Mouse (Mus musculus): ENCODE measurements around the gene Gpc1.

The Gpc1 gene

GRCm38 (mm10) chr1:92831188-92832001 is at the start of gene Gpc1:
Gpc1 (plus strand) TSS chr1:92831645.
- DNase-seq = peak; percentile 94 to 96

- no peak for DNase-seq
Measured at GRCm38 (mm10) chr1:92781862-92782261, 49.6 kb upstream of the Gpc1 start.

DNA sequence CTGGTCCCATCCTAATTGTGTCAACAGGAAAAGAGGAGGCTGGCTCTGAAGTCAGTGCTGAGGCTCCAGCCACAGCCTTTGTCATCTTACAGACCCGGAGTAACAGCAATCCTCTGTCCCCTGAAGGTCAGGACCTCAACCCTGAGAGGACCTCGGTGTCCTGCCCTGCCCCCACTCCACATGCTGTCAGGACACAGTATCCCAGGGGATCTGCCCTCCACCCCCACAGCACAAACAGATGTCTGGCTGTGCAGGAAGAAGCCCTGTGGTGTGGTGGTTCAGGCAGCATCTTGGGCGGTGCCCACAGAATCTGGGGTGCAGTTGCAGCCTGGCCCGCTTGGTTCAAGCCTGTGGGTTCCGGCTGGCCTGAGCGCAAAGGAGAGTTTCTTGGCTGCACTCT is 48.9 kb upstream of the Gpc1 start:
- no peak for DNase-seq

GRCm38 (mm10) chr1:92787221-92787620 is 44.2 kb upstream of the Gpc1 start:
- DNase-seq = peak; percentile 27 to 52

- DNase-seq = no peak
Measured at GRCm38 (mm10) chr1:92788049-92788448, 43.4 kb upstream of the Gpc1 start.

DNA sequence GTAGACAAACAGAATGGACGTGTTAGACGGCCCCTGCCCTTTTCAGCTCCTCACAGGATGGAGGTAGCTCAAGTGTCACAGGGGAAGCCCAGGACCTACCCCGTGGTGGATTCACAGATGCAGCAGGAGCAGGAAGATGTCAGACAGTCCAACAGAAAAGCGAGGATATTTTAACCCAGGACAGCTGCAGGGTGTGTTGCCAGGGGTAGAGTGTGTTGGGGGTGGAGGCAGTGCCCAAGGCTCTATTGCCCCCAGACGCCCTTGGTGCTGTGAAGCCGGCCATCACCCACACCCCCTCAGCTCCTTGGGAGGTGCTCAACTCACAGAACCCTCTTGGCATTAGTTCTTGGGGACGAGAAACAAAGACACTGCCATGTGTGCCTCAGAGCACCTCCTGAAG is 40.8 kb upstream of the Gpc1 start:
- no peak for DNase-seq

GRCm38 (mm10) chr1:92791070-92791831 is 40.2 kb upstream of the Gpc1 start:
- DNase-seq = no peak

DNA sequence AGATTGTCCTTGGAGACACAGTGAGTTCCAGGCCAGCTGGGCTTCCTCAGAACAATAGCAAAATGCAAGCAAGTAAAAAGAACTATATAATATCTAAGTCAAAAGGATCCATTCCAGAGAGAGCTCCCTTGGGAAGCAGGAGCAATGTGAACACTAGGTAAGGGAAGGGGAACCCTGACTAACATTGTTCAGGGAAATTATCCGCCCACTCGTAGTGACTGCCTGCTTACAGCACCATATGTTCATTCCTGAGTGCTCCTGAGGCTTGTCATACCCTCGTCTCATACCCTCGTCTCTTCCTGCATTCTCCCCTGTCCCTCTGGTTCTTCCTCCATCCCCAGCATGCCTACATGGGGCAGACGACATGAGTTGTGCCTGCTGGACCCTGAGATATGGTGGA is 37.7 kb upstream of the Gpc1 start:
- no peak for DNase-seq

GRCm38 (mm10) chr1:92798425-92798824 is 33.0 kb upstream of the Gpc1 start:
- DNase-seq = no peak

DNA sequence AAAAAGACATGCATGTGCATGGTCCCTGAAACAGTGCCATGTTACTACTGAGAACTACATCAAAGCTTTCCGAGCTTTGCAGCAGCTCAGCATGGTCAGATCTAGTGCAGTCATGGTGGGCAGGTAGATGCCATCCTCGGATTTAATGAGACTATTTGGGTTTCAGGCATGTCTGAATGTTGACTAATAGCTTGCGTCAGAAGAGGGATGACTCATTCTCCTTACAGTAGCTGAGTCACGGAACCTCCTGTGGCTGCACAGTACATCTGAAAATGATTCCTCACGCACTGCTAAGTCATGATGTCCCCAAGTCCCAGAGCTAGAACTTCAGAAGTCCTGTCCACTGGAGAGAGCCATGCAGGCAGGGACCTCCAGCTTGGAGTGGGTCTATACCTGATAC is 31.8 kb upstream of the Gpc1 start:
- no peak for DNase-seq

- DNase-seq = no peak
Measured at GRCm38 (mm10) chr1:92802362-92802761, 29.1 kb upstream of the Gpc1 start.

DNA sequence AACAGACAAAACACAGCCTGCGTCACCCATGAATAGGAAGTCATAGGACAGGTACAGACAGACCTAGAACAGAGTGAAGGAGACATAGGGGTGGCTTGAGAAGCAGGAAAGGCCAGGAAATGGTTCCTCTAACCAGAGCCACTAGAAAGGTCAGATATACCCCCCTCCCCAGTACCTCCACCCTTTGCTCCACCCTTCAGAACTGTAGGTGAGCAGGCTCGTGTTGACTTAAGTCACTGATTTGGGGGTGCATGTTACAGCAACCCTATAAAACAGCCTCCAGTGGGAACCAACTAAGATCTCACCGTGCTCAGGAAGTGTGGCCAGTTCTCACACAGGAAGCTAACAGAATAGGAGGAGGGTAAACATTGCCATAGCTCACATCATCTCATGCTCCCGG is 28.1 kb upstream of the Gpc1 start:
- no peak for DNase-seq

- DNase-seq = no peak
Measured at GRCm38 (mm10) chr1:92805181-92805580, 26.3 kb upstream of the Gpc1 start.

GRCm38 (mm10) chr1:92805836-92806235 is 25.6 kb upstream of the Gpc1 start:
- no peak for DNase-seq

- DNase-seq = no peak
Measured at GRCm38 (mm10) chr1:92806720-92807119, 24.7 kb upstream of the Gpc1 start.

DNA sequence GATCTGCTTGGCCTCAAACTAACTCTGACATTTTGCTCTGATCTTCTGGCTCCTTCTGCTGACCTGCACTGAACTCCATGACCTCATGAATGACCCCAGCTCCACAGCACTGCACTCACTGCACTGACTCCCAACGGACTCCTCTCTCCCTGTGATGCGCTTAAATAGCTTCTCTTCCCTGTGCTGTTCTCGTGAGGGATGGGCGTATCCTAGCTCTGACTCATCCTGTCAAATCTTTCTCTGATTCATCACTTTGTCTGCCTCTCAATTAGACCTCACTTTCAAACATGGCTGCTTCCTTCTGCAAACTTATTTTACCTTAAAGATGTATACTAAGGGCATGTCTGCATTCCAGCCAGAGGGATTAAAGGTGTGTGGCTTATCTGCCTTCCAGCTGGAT is 21.8 kb upstream of the Gpc1 start:
- DNase-seq = no peak

GRCm38 (mm10) chr1:92814319-92814718 is 17.1 kb upstream of the Gpc1 start:
- DNase-seq = no peak

DNA sequence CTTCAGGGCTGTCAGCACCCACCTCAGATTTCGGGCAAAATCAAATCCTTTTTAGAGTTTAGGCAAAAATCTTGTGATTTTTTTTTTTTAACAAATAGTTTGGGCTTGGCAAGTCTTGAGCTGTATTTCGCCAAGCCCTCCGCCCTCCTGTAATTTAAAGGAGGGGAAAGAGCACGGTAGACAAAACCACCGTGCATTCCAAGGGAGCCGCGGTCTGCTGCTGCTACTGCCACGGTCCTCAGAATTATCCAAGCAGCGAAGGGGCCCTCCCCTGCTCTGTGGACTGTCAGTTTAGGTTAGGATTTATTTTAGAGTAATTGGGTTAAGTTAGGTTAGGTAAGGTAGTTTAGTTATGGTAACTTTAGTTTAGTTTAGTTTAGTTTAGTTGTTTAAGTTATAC is 16.3 kb upstream of the Gpc1 start:
- DNase-seq = no peak

DNA sequence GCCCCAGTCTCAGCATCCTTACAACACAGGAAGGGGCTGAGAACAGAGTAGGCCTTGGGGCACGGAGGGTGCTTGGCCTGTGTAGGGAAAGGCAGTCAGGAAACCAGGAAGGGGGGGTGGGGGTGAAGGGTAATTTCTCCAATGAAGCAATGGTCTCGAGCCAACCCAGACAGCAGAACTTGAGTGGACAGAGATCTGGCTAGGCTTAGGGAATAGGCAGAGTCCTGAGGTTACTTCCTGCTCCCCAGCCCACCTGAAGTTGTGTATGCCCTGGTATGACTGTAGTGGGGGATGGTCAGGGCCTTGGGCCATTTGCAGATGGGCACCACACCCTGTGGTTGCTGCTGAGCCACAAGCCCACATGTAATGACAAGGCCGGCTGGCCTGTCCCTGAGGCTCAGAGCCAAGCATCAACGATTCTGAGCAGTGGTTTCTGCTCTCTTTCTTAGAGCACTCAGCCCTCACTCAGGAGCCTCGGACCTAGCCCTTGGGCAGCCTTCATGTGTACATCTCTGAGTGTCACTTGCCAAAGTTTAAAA is 15.6 kb upstream of the Gpc1 start:
- DNase-seq = no peak

DNA sequence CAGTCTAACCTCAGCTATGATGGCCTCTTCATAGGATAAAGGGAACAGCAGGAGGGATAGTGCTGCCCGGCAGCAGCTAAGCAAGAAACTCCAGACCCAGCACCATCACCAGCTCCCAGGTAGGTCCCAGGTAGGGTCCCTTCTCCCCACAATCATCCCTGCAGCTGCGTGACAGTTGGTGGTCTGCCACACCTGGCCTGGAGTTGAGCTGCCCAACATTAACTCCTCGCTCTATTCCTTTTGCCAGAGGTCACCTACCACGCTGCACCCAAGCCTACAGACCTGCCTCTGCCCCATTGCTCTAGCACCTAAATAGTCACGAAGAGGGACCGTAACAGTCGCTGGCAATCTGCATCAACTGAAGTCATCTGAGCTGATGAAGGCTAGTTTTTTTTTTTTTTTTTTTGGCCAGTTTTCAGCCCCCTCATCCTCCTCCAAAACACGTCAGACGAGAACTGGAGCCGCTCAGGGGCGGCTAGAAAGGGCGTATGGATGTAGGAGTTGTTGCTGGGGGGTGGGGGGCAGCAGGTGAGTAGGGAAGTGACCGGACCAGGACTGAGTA is 738 bp upstream of the Gpc1 start:
- peak in 1 of 2 experiments; percentile 44 for DNase-seq

- peak; percentile 69 to 74 for DNase-seq
Measured at GRCm38 (mm10) chr1:92832011-92833010, 866 bp downstream of the Gpc1 start.

- peak; percentile 90 to 95 for DNase-seq
Measured at GRCm38 (mm10) chr1:92833987-92834706, 2.7 kb downstream of the Gpc1 start.

All from cerebellum, postnatal 25 days (tissue).